Mouse (Mus musculus): ENCODE results near the gene Emc6.

Emc6 gene

DNA sequence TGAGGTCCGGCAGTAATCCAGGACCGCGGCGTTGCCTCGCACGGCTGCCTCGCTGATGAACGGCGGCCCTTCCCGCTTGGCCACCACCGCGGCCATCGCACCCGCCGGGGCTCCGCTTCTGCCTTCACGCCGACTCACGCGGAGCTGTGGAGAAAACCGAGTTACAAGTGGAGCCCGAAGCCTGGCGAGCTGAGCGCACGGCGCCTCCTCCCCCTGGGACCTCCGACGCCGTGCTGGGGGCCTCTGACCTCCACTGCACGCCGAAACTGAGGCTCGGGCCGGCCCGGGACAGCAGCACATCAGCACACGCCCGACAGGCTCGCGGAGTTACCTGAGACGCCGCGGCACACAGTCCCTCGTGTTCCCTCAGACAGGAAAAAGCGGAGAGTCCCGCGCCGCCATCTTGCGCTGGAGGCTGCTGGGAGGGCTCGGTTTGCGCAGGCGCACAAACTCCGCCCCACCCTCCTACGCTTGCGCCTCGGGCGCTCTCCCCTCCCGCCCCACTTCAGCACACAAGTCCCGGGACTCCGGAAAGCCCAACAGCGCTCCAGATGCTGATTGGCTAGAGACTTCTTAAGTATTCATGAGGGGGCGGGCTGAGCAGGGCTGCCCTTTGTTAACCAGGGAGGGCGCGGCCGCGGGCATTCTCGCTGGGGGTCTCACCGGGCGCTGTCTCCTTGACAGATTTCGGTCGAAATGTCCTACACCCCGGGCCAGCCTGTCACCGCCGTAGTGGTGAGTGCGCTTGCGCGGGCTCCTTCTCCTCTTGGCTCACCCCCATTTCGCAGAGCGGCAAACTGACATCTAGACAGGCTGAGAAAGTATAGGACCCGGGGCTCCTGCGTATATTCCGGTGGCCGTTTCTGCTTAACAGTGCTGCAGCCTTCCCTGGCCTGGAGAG lies at the start of gene Emc6, which contains the start of gene Tax1bp3:
TSS of gene Emc6 (minus strand) at position 430 of the 901 bp plus-strand sequence.
TSS of gene Tax1bp3 (plus strand) at position 476 of the 901 bp plus-strand sequence.
- ATAC-seq (ENCODE audit: low TSS enrichment), result peak; percentile 96

DNA sequence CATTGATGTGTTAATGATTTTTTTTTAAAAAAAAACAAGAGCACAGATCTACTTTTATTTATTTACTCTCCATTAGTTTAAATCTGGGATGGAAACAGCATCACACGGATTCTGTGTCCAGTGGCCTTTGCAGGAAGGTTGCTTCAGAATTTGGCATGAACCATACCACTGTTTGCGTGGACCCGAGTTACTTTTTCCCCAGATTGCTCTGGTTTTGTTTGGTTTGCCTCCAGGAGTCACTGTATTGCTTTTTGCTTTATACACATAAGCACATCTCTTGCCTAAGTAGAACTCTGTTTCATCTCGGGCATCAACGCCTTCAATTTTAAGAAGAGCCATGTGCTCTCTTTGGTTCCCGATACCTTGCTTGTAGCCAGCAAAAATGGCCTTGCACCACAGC lies 49.0 kb upstream of the Emc6 start:
- ATAC-seq (ENCODE audit: low TSS enrichment), result no peak

DNA sequence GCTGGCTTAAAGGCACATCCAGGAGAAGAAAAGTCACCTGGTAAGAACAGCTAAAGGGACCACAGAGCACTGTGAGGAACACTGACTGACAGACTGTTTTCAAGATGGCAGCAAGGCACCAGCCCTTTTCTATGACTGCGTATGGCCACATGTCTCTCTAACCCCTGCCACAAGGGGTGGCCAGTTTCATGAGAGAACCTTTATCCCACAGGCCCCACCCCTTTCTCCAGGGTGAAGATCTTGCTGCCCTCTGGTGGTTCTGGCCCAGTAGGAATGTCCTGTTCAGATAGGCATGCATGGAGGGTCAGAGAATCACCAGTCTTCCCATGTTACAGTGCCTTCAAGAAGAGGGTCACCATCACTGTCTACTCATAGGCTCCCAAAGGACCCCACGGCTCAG lies 47.1 kb upstream of the Emc6 start:
- no peak for ATAC-seq (ENCODE audit: low TSS enrichment)

DNA sequence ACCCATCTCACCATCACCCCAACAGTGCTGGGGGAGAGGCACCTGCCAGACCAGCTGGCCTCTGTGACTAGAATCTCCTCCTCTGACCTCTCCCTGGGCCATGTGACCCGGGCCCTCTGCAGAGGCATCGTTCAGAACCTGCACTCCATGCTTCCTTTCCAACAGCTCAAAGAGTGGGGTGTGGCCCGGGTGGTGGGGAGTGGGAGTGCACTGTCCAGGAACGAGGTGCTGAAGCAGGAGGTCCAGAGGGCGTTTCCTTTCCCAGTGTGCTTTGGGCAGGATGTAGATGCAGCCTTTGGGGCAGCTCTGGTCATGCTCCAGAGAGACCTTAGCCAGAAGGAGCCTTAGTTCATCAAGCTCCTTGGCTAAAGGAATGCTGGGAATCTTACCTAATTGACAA lies 46.0 kb upstream of the Emc6 start:
- no peak for ATAC-seq (ENCODE audit: low TSS enrichment)

DNA sequence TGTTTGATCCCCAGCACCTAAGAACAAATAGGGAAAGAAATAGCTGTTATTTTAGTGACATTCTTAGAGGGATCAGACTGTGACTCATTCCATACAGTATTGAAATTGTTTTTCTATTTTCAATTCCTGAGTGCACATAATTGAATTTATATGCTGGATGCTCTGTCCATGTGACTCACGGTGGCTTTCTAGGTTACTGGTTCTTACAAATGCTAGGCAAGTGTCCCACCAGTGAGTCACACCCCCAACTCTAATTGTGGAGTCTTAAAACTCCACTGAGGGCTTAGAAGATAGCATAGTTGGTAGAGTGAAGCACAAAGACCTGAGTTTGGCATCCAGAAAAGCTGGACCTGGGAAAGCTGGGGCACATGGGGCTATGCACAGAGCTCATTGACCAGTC lies 43.8 kb upstream of the Emc6 start:
- ATAC-seq (ENCODE audit: low TSS enrichment), result no peak

DNA sequence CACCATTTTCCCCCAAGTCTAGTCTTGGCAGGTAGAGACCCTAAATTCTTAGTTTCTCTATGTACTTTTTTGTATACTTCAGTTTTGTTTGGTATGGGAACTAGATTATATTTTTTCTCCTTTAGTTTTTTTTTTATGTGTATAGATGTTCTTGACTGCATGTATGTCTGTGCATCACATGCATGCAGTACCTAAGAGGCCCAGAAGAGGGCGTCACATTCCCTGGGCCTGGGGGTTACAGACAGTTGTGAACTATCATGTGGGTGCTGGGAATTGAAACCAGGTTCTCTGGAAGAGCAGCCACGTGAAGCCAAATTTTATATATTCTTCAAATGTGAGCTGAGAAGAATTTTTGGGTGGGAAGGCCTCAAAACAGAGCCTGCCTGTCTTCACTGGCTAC lies 42.8 kb upstream of the Emc6 start:
- ATAC-seq (ENCODE audit: low TSS enrichment), result no peak

DNA sequence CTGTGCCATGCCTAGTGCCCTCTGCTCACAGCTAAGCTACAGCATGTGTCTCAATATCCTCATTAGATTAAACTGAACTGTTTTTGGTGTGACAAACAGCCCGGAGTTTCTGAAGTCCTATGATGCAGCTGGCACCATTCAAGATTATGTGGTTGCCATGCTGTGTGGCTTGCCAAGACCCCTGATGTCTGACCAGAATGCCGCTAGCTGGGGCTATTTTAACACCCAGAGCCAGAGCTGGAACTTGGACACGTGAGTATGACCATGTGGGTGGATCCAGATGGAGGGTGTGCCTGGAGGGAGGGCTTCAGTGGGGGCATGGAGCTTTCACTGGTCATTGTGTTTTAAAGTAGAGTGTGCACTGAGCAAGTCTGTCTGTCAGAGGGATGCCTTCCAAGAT lies 37.1 kb upstream of the Emc6 start:
- no peak for ATAC-seq (ENCODE audit: low TSS enrichment)

DNA sequence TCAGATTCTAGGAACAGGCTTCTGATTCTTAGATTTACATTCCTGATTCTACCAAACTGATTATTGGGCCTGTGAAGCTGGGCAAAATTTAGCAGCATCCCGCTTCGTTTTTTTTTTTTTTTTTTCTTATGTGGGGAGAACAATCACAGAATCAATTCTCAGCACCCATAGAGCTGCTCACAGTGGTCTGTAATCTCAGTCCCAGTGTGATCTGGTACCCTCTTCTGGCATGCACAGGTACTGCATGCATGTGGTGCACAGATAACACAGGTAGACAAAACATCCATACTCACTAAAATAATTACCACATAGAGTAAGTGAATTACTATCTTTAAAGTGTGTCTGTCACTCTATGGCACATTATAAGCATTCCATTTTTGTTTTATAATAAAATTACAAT lies 30.8 kb upstream of the Emc6 start:
- no peak for ATAC-seq (ENCODE audit: low TSS enrichment)

DNA sequence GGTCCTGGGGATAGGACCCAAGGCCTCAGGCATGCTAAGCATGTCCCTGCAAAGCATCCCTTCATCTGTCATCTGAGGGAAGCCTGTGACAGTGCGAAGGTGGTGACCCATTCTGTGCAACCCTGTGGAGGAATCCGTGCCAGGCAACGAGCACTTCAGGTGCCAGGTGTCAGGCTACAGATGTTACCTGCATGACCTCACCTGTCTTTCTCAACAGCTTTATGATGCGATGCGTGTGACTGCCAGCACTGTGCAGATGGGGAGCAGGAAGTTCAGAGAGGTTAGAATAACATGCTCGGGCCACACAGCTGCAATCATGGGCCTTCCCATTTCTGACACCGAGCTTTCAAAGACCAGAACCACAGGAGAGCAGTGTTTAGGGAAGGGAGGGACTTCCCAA lies 28.4 kb upstream of the Emc6 start:
- no peak for ATAC-seq (ENCODE audit: low TSS enrichment)

DNA sequence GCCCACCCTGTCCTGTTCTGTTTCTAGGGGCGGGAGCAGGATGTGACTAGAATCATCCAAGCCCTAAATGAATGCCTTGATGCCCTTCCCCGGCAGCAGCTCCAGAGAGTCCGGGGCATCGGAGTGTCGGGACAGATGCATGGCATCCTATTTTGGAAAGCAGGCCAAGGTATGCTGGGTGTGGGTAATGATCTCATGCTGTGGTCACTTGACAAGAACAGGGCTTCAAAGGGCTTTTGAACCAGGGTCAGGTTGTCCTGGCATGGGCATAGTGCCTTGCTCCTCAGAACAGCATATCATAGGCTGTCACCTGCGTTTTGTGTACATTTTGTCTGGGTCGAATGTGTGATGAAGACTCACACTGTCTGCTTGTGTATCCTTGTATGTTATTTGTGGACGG lies 27.1 kb upstream of the Emc6 start:
- ATAC-seq (ENCODE audit: low TSS enrichment), result no peak

DNA sequence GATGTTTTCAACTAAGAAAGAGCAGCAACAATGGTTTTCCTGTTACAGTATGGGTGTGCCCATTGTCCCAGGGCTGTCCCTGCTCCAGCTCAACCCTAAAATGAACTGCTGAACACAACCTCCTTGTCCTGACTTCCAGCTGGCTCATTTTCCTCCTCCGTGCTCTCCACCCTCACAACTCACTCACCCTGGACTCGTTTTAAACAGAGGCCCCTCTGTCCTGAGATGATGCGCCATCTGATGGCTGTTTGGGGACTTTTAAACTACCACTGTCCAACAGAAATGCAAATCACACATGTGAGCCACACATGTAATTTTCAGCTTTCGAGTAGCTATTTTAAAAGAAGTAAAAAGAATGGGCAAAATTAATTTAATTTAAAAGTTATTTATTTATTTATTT lies 24.8 kb upstream of the Emc6 start:
- ATAC-seq (ENCODE audit: low TSS enrichment), result no peak

DNA sequence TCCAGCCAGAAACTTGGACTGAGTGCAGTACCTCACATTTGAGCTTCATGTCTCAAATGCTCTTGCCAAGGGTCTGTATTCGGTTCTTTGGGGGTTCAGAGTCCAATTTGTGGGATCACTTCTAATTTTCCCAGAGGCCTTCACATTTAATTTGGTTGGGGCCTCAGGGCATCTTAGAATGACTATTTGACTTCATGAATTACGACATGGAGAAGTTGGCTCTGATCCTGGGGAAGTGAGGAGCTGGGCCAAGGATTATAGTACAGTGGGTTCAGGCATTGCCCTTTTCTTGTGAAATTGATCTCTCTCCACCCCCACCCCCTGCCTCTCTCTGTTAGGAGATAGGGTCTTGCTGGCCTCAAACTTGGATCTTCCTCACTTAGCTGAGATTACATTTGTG lies 24.2 kb upstream of the Emc6 start:
- ATAC-seq (ENCODE audit: low TSS enrichment), result no peak

DNA sequence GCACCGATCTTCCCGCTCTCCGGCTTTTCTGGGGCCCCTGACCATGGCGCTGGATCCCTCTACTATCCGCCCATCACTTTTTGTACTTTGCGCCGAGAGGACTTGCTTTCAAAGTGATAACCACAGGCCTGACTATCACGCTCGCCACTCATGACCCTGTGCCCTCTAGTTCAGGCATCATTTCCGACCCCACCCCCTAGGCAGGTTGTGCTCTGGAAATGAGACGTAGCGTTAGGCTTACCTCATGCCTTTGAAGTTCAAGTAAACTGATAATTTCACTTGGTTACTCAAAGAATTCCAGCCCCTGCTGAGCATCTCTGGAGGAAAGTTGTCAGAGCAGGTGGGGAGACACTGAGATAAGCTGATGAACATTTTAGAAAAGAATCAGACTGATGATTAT lies 23.0 kb upstream of the Emc6 start:
- no peak for ATAC-seq (ENCODE audit: low TSS enrichment)

DNA sequence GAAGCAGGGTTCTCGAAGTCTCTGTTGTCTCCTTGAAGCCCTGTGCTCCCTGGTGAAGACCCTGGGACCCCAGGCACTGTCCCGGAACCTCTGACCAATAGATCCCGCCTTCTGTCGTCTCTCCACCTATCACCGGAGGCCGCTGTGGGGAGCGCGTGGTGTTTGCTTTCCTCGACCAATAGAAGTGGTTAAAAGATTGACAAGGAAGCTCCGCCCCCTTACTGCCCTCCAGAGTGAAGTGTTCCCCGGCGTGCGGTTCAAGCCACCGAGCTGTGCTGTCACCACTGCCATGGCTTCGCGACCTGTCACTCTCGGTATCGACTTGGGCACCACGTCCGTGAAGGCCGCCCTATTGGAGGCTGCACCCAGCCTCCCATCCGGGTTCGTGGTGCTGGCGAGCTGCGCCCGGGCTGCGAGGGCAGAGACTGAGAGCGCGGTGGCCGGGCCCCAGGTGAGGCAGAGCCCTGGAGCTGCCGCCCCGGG lies 22.4 kb upstream of the Emc6 start, which contains the start of gene Shpk:
TSS of gene Shpk (plus strand) at position 231 of the 483 bp plus-strand sequence.
- ATAC-seq (ENCODE audit: low TSS enrichment), result peak; percentile 98

DNA sequence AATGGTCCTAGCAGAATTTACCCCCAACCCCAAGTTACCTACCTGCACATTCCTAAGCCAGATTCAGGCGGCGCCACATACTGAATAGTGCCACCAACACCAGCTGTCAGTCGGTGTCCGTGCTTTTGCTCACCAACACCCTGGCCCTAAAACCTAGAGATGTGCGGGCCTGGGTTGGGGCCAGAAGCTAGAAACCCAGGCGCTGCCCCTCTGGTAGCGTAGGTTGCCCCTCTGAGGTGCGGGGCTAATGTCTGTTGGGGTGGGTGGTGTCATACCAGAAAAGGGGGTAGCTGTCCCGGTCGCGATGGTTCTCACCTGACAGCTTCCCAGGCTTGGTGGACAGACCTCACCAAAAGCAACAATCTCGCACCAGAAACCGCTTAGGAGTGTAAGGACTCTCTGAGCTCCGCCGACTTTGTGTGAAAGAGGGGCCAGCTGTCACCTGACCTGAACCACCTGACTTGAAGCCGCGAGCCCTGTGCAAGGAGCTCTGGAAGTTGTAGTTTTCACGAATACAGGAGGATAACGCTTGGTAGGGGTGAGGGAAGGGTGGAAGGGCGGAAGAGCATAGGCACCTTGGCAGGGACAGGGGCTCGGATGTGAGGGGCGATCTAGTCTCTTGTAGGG lies 21.9 kb upstream of the Emc6 start, which contains the start of gene Ctns:
TSS of gene Ctns (minus strand) at position 440 of the 627 bp plus-strand sequence.
- peak; percentile 95 for ATAC-seq (ENCODE audit: low TSS enrichment)

DNA sequence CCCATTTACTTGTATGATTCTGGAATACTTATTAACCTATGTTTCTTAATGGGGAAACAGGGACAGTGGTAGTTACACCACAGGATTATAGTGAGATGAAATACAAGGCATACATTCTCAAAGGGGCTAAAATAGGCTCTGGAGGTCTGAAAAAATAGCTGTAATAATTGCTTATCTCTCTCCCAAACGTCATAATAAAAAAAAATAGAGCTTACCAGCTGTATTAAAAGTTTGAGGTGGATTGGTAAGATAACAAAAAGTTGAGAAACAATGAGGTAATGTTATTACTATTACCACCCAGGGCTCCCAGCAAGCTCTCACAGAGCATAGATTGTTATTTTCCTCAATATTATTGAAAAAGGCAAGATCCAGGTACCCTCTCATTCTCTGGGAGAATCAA lies 21.4 kb upstream of the Emc6 start:
- ATAC-seq (ENCODE audit: low TSS enrichment), result no peak

DNA sequence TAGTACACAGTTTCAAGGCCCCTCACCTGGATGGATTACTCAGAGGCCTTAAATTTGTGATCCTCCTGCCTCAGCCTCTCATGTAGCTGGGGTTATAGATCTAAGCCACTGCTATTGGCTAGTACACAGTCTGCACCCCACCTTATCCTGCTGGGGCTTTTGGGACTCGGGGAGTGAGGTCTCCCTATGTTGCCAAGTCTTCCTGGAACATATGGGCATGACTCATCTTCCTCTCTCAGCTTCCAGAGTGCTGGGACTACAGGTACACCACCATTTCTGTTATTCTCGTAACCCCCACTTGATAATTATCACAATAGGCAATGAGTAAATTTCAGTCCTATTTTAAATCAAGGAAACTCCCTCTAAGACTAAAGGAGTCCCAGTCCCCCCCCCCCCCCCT lies 17.6 kb upstream of the Emc6 start:
- ATAC-seq (ENCODE audit: low TSS enrichment), result no peak

DNA sequence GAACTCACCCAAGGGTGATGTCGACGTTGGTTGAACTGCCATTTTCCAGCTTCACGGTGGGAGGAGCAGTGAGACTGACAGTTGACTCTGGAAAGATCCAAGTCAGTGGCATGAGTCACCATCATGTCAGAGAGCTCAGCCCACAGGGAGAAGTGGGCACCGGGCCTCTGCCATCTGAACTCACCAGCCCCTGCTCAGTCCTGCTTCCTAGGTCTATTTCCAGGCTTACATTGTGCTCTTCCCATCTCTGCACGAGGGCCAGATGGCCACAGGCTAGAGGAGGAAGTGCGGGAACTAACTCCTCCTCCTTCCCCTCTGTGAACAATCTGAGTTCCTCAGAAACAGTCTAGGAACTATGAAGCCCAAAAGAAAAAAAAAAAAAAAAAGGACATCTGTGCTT lies 16.2 kb upstream of the Emc6 start:
- ATAC-seq (ENCODE audit: low TSS enrichment), result peak; percentile 62

DNA sequence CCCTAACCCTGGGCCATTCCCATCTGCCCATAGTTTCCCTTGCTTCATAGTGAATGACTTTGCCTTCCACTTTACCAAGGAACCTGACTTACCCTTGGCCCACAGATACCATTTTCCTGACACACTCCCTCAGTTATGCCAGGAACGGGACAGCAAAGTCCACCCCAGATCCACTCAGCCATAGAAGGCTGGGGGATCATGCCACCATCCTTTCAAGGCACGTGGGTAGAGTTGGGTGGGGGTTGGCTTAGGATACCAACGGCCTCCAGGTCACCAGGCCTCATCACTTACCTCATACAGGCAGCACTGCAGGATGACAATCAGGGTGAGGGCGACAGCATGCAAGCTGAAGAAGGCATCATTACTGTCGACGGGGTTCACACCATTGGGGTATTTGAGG lies 10.4 kb upstream of the Emc6 start:
- no peak for ATAC-seq (ENCODE audit: low TSS enrichment)

DNA sequence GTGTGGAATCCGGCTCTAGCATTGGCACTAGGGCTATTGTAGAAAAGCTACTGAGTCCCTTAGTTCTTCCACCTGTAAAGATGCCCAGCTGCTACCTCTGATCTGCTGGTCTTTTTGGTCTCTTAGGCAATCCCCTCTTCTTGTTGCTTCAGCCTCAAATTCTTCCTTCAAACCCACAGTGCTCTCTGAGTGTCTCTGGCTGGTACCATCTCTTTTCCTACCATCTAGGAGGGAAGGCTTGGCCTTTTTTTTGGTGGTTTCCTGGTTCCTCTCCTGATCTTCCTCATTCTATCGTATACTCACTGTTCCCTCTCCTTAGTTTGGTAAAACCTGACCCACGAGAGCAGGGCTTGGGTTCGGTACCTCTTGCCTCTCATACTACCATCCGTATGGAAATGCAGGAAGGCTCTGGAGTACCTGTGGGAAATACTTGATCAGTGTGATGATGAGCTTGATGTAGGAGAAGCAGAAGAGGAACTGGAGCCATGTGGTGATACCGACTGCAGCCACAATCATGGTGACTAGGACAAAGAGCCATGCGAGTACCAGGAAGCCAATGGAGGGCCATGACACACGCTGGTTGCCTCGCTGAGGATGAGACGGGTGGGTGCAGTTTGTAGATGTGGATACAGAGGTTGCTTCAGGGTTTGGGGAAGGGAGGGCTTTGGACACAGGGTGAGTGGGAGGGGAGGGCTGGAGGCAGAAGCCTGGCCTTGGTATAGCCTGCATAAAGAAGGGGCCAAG lies 9.2 kb upstream of the Emc6 start:
- ATAC-seq (ENCODE audit: low TSS enrichment), result no peak

DNA sequence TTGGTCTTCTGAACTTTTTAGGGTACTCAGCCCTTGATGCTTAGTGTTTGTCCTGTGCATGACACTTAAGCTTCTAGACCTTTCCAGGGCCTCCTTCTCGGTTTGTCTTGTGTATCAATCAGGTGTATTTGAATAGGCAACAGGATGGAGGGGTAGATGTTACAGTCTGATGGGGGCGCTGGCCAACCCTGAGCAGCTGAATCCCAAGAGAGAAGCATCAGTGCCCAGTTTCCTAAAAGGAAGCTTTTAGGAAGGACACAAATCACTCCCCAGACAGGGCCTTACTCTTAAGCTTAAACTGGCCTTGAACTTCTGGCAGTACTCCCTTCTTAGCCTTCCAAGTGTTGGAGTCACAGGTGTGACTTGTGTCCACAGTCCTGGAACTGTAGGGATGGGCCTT lies 1.1 kb upstream of the Emc6 start:
- no peak for ATAC-seq (ENCODE audit: low TSS enrichment)

DNA sequence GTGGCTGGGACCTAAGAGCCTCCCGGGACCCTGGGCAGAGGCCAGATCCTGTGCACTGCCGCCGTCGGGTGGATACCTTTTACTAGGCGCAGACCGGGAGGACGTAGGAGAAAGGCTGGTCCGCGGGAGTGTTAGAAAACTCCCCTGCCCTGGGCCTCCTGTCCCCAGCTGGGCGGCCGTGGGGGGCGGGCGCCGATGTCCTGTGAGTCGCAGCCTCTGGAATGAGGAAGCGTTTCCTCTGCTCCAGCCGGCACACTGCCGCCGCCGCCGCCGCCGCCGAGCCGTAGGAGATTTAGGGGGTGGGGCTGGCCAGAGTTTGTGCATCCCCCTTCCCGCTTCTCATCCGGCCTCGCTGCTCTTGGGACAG lies 655 bp upstream of the Emc6 start:
- ATAC-seq (ENCODE audit: low TSS enrichment), result peak; percentile 33

All from frontal cortex, adult (tissue).